Mouse (Mus musculus) midbrain, embryonic 11.5 days (tissue): Measurements from ENCODE around the gene Aire. TPM values are rescaled to one million over a fixed set of nuclear protein-coding genes. Genes with fewer than 3 reads are reported as not detected.
A peak's percentile ranks its signal among the peaks of the same experiment; 100 is the strongest.
"Not testable (repeated sequence)": the region's sequence is repeated elsewhere in the genome, so short reads cannot be mapped to it uniquely, and the experiment has no call there.

ENCODE experiments used
- ATAC-seq: fragments of 200-750 bp; cut with Nextera tagmentation; 2 replicates; pipeline ENCODE4 v1.8.0; 2017; ENCODE audit warnings: moderate TSS enrichment, moderate library complexity; ENCODE audit not compliant: low FRiP score
- DNase-seq: peaks from one replicate; pipeline ENCODE4 v3.0.0; 2015; ENCODE audit warnings: low spot score; ENCODE audit errors: missing footprints
- H3K27ac ChIP-seq: fragments of 300-500 bp; sonication (generic); 2 replicates; pipeline ENCODE4 v1.5.1; 2014; ENCODE audit warnings: low read depth, low read length
- H3K27me3 ChIP-seq: fragments of 300-500 bp; sonication (generic); 2 replicates; pipeline ENCODE4 v1.6.1; 2014; ENCODE audit warnings: mild to moderate bottlenecking, low read length, moderate library complexity, mixed read lengths; ENCODE audit not compliant: control insufficient read depth, insufficient read depth
- H3K36me3 ChIP-seq: fragments of 300-500 bp; sonication (generic); 2 replicates; pipeline ENCODE4 v1.6.1; 2014; ENCODE audit warnings: mild to moderate bottlenecking, low read length, moderate library complexity, mixed read lengths; ENCODE audit not compliant: control insufficient read depth, insufficient read depth
- H3K4me1 ChIP-seq: fragments of 300-500 bp; sonication (generic); 2 replicates; pipeline ENCODE4 v1.6.1; 2014; ENCODE audit warnings: low read length; ENCODE audit not compliant: control insufficient read depth, insufficient read depth
- H3K4me2 ChIP-seq: fragments of 300-500 bp; sonication (generic); 2 replicates; pipeline ENCODE4 v1.6.1; 2014; ENCODE audit warnings: mild to moderate bottlenecking, moderate library complexity
- H3K4me3 ChIP-seq: fragments of 300-500 bp; sonication (generic); 2 replicates; pipeline ENCODE4 v1.5.1; 2014; ENCODE audit warnings: low read depth, low read length
- H3K9ac ChIP-seq: fragments of 300-500 bp; sonication (generic); 2 replicates; pipeline ENCODE4 v1.6.1; 2014; ENCODE audit warnings: low read length
- H3K9me3 ChIP-seq: fragments of 300-500 bp; sonication (generic); 2 replicates; pipeline ENCODE4 v1.6.1; 2016; ENCODE audit warnings: low read length; ENCODE audit not compliant: control insufficient read depth
- WGBS: fragments of 180-500 bp; shearing (Covaris S2); extraction: QIAGEN DNeasy Blood & Tissue Kit; methylation state at CpG from one replicate; pipeline ENCODE4 v1.1.7; 2014; 5-methylcytosine and 5-hydroxymethylcytosine counted together
- polyA plus RNA-seq: library from polyadenylated mRNA; unstranded; fragments of >200 nt; fragmentation: Nextera tagmentation; extraction: Ambion mirVana; gene quantifications from 2 replicates; pipeline ENCODE4 v1.2.1, GENCODE M21; 2014

Gene Aire
- polyA plus RNA-seq, 1 experiment from 2014 or later = not detected

DNA sequence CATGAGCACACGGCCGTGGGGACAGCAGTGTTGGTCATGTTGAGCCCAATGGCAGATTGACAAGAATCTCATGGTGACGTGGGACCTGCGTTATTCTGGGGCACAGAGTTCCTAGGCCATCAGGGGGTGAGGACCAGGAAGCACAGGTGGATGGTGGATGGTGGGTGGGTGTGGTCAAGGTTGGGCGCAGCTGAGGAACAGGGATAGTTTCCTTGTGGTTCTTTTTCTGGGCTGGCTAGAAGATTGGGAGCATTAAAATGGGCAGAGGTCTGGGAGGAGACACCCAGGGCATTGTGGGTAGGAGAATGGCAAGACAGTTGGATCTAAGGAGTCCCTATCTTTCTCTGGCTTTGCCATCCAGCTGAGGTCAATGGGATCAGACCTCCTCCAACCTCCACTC, 1.8 kb downstream of the Aire start, which contains the start of gene Dnmt3l:
TSS of gene Dnmt3l (plus strand) at position 301 of the 400 bp plus-strand sequence.
- no peak for DNase-seq
- Histone ChIP-seq H3K27ac (no peak within 1 kb of the TSS), H3K4me1 (no peaks in the 10 kb centered on the region), H3K4me3 (no peak within 1 kb of the TSS), H3K4me2 (no peak within 1 kb of the TSS), H3K9me3 (no peaks in the 10 kb centered on the region), H3K9ac (no peak within 1 kb of the TSS), H3K27me3 (no peaks in the 10 kb centered on the region), H3K36me3 (no peaks in the 10 kb centered on the region)
- no peak for ATAC-seq
- 92% methylated on average over 5 of the region's 5 CpGs for WGBS

DNA sequence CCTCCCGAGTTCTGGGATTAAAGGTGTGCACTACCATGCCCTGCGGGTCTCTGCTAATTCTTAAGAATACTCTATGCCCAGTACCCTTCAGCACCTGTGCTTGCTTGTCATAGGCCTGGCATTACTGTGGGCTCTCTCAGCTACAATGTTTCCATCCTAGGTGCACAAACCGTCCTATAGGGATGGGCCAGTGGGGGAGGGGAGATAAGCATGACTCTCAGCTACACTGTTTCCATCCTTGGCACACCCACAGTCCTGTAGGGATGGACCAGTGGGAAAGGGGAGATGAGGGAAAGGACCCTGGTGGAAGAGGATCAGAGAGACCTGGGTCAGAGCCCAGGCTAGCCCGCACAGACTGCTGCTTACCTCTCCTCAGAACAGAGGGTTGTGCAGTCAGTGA, 6.3 kb downstream of the Aire start:
- ATAC-seq = no peak
- Histone ChIP-seq H3K9ac (no peak overlapping the region), H3K4me3 (no peak overlapping the region), H3K36me3 (no peaks in the 10 kb centered on the region), H3K9me3 (no peaks in the 10 kb centered on the region), H3K4me1 (no peaks in the 10 kb centered on the region), H3K4me2 (no peak overlapping the region), H3K27me3 (no peaks in the 10 kb centered on the region), H3K27ac (no peak overlapping the region)
- WGBS = 83% methylated on average over 4 of the region's 4 CpGs
- DNase-seq = peak; percentile 31

DNA sequence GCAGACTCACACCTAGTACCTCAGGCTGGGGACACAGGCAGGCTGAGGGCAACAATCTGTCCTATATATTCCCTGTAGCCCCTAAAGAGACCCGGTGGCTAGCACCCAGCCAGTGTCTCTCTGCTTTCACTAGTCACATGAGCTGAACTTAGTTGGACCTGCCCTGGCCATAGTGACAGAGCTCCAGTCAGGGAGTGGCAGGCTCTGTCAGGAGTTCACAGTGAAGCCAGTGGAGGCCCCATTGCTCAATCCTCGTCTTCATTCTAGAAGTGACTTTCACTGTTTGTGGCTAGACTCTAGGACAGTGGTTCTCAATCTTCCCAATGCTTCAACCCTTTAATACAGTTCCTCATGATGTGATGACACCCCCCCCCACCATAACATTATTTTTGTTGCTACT, 11.4 kb downstream of the Aire start:
- H3K27me3 ChIP-seq = no peaks in the 10 kb centered on the region
- H3K9me3 ChIP-seq = no peaks in the 10 kb centered on the region
- DNase-seq = peak; percentile 35
- H3K36me3 ChIP-seq = no peaks in the 10 kb centered on the region
- no peaks in the 10 kb centered on the region for H3K4me1 ChIP-seq
- H3K4me3 ChIP-seq = no peak overlapping the region
- ATAC-seq = no peak
- no peak overlapping the region for H3K9ac ChIP-seq
- H3K27ac ChIP-seq = no peak overlapping the region
- no peak overlapping the region for H3K4me2 ChIP-seq
- WGBS = 92% methylated on average over 2 of the region's 2 CpGs

DNA sequence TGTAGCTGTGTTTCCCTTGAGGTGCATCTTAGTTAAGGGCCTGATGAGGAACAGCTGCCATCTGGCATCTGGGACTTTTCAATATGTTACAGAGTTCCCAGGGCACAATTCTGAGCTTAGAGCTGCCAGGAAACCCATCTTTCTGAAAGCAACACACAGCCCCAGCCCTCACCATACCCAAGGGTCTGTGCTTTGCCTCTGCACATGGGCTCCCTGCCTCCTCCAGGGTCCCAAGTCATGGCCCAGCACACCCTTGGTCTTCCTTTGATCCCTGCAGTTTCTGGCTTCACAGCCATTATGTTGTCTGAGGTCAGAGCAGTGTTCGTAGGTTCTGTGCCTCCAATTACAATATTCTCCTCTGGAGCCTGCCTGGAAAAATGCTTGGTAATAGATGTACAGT, 14.3 kb downstream of the Aire start:
- Histone ChIP-seq H3K9me3 (no peaks in the 10 kb centered on the region), H3K27me3 (no peaks in the 10 kb centered on the region), H3K4me2 (no peak overlapping the region), H3K4me1 (no peaks in the 10 kb centered on the region), H3K9ac (no peak overlapping the region), H3K4me3 (no peak overlapping the region), H3K27ac (no peak overlapping the region), H3K36me3 (no peaks in the 10 kb centered on the region)
- 85% methylated on average over 1 of the region's 1 CpGs for WGBS
- DNase-seq (no peak), ATAC-seq (no peak)

DNA sequence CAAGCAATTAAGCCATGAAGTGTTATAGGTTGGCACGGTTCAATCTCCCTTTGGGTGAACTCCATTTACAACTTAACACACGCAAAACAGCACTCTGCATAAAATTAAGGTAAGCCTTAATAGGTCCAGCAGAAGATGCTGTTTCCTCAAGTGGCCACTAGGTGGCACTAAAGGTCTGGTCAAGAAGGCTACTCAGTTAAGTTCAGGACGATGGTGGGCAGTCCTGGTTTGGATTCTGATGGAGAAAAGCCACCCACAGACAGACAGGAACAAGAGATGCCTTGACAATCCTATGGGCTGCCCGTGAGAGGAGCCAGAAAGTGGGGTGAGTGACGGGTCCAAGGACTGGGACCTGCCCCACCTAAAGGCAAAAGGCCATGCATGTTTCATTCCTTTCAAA, 15.3 kb downstream of the Aire start:
- ATAC-seq = peak; percentile 66
- H3K4me2 ChIP-seq = no peak overlapping the region
- no peak overlapping the region for H3K4me3 ChIP-seq
- H3K9ac ChIP-seq = no peak overlapping the region
- H3K27me3 ChIP-seq = no peaks in the 10 kb centered on the region
- H3K27ac ChIP-seq = no peak overlapping the region
- no peaks in the 10 kb centered on the region for H3K36me3 ChIP-seq
- H3K9me3 ChIP-seq = no peaks in the 10 kb centered on the region
- WGBS = 6% methylated on average over 5 of the region's 5 CpGs
- H3K4me1 ChIP-seq = no peaks in the 10 kb centered on the region
- DNase-seq = peak; percentile 95

DNA sequence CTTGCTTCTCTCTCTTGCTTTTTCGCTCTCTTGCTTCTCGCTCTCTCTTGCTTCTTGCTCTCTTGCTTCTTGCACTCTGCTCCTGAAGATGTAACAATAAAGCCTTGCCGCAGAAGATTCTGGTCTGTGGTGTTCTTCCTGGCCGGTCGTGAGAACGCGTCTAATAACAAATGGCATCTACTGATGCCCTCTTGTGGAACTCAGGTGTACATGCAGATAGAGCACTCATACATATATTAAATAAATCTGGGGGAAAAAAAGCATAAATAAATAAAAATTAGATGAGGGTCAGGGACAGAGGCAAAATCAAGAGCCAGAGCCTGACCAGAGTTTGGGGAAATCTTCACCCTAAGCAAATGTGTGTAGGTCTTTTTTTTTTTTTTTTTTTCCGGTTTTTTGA, 18.0 kb downstream of the Aire start:
- not testable (repeated sequence) for H3K9ac ChIP-seq, H3K4me2 ChIP-seq, H3K27me3 ChIP-seq, H3K4me3 ChIP-seq, H3K4me1 ChIP-seq, H3K27ac ChIP-seq, H3K9me3 ChIP-seq, H3K36me3 ChIP-seq, ATAC-seq
- WGBS = 90% methylated on average over 6 of the region's 8 CpGs
- peak; percentile 26 for DNase-seq

DNA sequence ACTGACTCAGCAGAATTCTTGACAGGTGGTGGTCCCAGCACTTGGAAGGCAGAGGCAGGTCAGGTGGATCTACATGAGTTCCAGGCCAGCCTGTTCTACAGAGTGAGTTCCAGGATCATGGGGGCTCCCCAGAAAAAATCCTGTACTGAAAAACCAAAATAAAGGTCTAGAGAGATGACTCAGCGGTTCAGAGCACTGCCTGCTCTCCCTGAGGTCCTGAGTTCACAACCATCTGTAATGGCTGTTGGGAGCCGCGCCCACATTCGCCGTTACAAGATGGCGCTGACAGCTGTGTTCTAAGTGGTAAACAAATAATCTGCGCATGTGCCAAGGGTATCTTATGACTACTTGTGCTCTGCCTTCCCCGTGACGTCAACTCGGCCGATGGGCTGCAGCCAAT, 23.4 kb downstream of the Aire start:
- peak; percentile 12 for DNase-seq
- 99% methylated on average over 7 of the region's 11 CpGs for WGBS
- ATAC-seq, H3K27ac ChIP-seq, H3K4me2 ChIP-seq, H3K4me3 ChIP-seq, H3K4me1 ChIP-seq, H3K27me3 ChIP-seq, H3K9ac ChIP-seq, H3K36me3 ChIP-seq, H3K9me3 ChIP-seq: not testable (repeated sequence)

DNA sequence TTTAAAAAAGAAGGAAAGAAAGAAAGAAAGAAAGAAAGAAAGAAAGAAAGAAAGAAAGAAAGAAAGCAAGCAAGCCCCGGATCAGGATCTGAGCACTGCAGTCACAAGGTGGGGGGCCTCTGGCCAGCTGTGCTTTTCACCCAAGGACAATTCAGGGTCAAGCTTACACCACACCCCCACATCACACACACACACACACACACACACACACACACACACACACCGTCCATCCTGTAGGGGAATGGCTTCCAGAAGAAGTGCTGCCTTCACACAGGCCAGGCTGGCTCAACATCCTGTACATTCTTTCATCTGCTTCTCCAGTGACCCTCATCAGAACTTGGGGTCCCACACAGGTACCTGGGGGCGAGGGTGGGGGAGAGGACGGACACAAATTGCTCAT, 24.1 kb downstream of the Aire start:
- ATAC-seq (0 out of 2 replicates have a peak, but pooled peaks have one; percentile 30), DNase-seq (peak; percentile 70)
- Histone ChIP-seq H3K36me3 (no peaks in the 10 kb centered on the region), H3K4me3 (no peak overlapping the region), H3K9ac (no peak overlapping the region), H3K4me2 (no peak overlapping the region; the same call in 1 of the 2 replicates), H3K9me3 (no peaks in the 10 kb centered on the region), H3K4me1 (no peaks in the 10 kb centered on the region), H3K27me3 (no peaks in the 10 kb centered on the region), H3K27ac (no peak overlapping the region)
- 80% methylated on average over 4 of the region's 4 CpGs for WGBS

DNA sequence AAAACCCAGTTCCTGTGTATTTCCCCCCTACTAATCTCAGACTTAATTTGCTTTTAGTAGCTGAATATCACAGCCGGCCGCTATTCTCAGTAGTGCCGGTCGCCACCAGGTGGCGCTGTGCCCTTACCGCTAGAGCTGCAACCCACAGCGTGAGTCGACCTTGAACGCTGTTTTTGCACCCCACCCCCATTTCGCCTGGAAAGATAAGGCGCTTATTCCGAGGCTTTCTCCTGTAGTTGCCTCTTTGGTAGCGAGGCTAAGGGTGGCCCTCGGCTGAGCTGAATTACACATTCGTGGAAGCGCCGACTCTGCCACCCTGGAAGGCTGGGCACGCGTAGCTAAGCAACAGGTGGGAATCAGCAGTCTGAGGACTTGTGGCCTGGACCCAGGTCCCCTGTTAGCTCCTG, 24.6 kb downstream of the Aire start:
- Histone ChIP-seq H3K9me3 (no peaks in the 10 kb centered on the region), H3K4me2 (peak overlapping the region; percentile 45), H3K4me3 (peak overlapping the region; percentile 23), H3K27me3 (no peaks in the 10 kb centered on the region), H3K36me3 (no peaks in the 10 kb centered on the region), H3K9ac (no peak overlapping the region), H3K27ac (no peak overlapping the region), H3K4me1 (no peaks in the 10 kb centered on the region)
- 21% methylated on average over 19 of the region's 19 CpGs for WGBS
- ATAC-seq (peak; percentile 73; the same call in 1 of the 2 replicates), DNase-seq (peak; percentile 99)

DNA sequence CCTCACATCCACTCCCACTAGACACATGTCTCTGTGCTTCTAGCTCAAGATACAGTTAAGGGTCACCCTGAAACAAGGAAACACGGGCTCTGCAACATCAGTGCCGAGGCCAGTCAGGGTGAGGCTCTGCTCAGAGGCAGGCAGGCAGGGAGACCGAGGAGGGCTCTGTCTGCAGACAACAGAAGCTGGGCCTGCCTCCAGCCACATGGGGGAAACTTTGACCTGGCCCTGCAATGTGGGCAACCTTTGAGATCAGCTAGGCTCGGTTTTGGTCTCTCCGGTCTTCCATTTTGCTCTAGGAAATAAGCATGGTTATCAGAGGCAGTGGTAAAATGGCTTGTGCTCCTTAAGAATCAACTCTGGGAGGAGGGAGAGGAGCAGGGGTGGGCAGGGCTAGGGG, 27.0 kb downstream of the Aire start:
- ATAC-seq (no peak), DNase-seq (peak; percentile 39)
- Histone ChIP-seq H3K27me3 (no peaks in the 10 kb centered on the region), H3K9ac (no peak overlapping the region), H3K9me3 (no peaks in the 10 kb centered on the region), H3K36me3 (no peaks in the 10 kb centered on the region), H3K4me2 (no peak overlapping the region), H3K27ac (no peak overlapping the region), H3K4me3 (no peak overlapping the region), H3K4me1 (no peaks in the 10 kb centered on the region)
- 63% methylated on average over 5 of the region's 5 CpGs for WGBS
